Mouse (Mus musculus): ENCODE measurements at regions not wholly inside any gene's neighbourhood (a gene's known extent, or its start where the extent isn't known, plus 50 kb on each side); places are given as distances from the start of the nearest gene placed in this dataset.
"Not testable (repeated sequence)": the region's sequence is repeated elsewhere in the genome, so short reads cannot be mapped to it uniquely, and the experiment has no call there.

GRCm38 (mm10) chr14:52810275-52811127 lies 315.0 kb upstream of the Olfr1507 start:
- in situ Hi-C loops (cut with MboI, MseI), result loop anchor here (25.0 kb wide), 2 partner anchors 102 to 127 kb away; no protein-coding TSS in a partner anchor

GRCm38 (mm10) chr14:52801705-52802104 lies 306.2 kb upstream of the Olfr1507 start:
- in situ Hi-C loops (cut with MboI, MseI), result loop anchor here (25.0 kb wide), 2 partner anchors 111 to 136 kb away; no protein-coding TSS in a partner anchor

- in situ Hi-C loops (cut with MboI, MseI), result loop anchor here in 1 of 2 experiments (5.0 kb wide), 1 partner anchor 310 kb away; no protein-coding TSS in a partner anchor
These were observed 297.1 kb upstream of the Olfr1507 start for GRCm38 (mm10) chr14:52792600-52792999.

GRCm38 (mm10) chr14:52791828-52792227 lies 296.3 kb upstream of the Olfr1507 start:
- in situ Hi-C loops (cut with MboI, MseI), result loop anchor here in 1 of 2 experiments (5.0 kb wide), 1 partner anchor 310 kb away; no protein-coding TSS in a partner anchor

- in situ Hi-C loops (cut with MboI, MseI), result not testable (repeated sequence)
These were observed 287.3 kb upstream of the Olfr1507 start for GRCm38 (mm10) chr14:52782832-52783231.

GRCm38 (mm10) chr14:52775816-52776215 lies 280.3 kb upstream of the Olfr1507 start:
- in situ Hi-C loops (cut with MboI, MseI), result loop anchor here (5.0 kb wide), 1 partner anchor 691 kb away; no protein-coding TSS in a partner anchor

- in situ Hi-C loops (cut with MboI, MseI), result not testable (repeated sequence)
These were observed 273.9 kb upstream of the Olfr1507 start for GRCm38 (mm10) chr14:52769450-52769849.

GRCm38 (mm10) chr14:52752159-52752558 lies 256.6 kb upstream of the Olfr1507 start:
- in situ Hi-C loops (cut with MboI, MseI), result not testable (repeated sequence)

- in situ Hi-C loops (cut with MboI, MseI), result not testable (repeated sequence)
These were observed 231.1 kb upstream of the Olfr1507 start for GRCm38 (mm10) chr14:52726680-52727079.

- in situ Hi-C loops (cut with MboI, MseI), result not testable (repeated sequence)
These were observed 229.4 kb upstream of the Olfr1507 start for GRCm38 (mm10) chr14:52724988-52725387.

GRCm38 (mm10) chr14:52720640-52721039 lies 225.1 kb upstream of the Olfr1507 start:
- in situ Hi-C loops (cut with MboI, MseI), result no loop called here

- in situ Hi-C loops (cut with MboI, MseI), result loop anchor here in 1 of 2 experiments (5.0 kb wide), 1 partner anchor 706 kb away; no protein-coding TSS in a partner anchor
These were observed 205.3 kb upstream of the Olfr1507 start for GRCm38 (mm10) chr14:52700851-52701250.

GRCm38 (mm10) chr14:52683636-52684035 lies 188.1 kb upstream of the Olfr1507 start:
- in situ Hi-C loops (cut with MboI, MseI), result loop anchor here (5.0 kb wide), 1 partner anchor 704 kb away; no protein-coding TSS in a partner anchor

- in situ Hi-C loops (cut with MboI, MseI), result no loop called here
These were observed 158.8 kb upstream of the Olfr1507 start for GRCm38 (mm10) chr14:52654355-52654754.

GRCm38 (mm10) chr14:52638179-52638578 lies 142.6 kb upstream of the Olfr1507 start:
- in situ Hi-C loops (cut with MboI, MseI), result no loop called here

- in situ Hi-C loops (cut with MboI, MseI), result no loop called here
These were observed 126.6 kb upstream of the Olfr1507 start for GRCm38 (mm10) chr14:52622184-52622583.

- in situ Hi-C loops (cut with MboI, MseI), result loop anchor here in 1 of 2 experiments (5.0 kb wide), 1 partner anchor 37 kb away; no protein-coding TSS in a partner anchor
These were observed 84.8 kb upstream of the Olfr1507 start for GRCm38 (mm10) chr14:52580319-52580718.

- in situ Hi-C loops (cut with MboI, MseI), result loop anchor here in 1 of 2 experiments (25.0 kb wide), 1 partner anchor 430 kb away; no protein-coding TSS in a partner anchor
These were observed 71.4 kb upstream of the Olfr1507 start for GRCm38 (mm10) chr14:52566920-52567319.

GRCm38 (mm10) chr14:52565606-52566005 lies 70.1 kb upstream of the Olfr1507 start:
- in situ Hi-C loops (cut with MboI, MseI), result loop anchor here in 1 of 2 experiments (25.0 kb wide), 1 partner anchor 428 kb away; no protein-coding TSS in a partner anchor

- in situ Hi-C loops (cut with MboI, MseI), result loop anchor here in 1 of 2 experiments (25.0 kb wide), 1 partner anchor 419 kb away; no protein-coding TSS in a partner anchor
These were observed 60.8 kb upstream of the Olfr1507 start for GRCm38 (mm10) chr14:52556340-52556739.

- in situ Hi-C loops (cut with MboI, MseI), result loop anchor here in 1 of 2 experiments (25.0 kb wide), 1 partner anchor 416 kb away; no protein-coding TSS in a partner anchor
These were observed 57.9 kb upstream of the Olfr1507 start for GRCm38 (mm10) chr14:52553399-52553798.

GRCm38 (mm10) chr14:52547933-52548332 lies 52.4 kb upstream of the Olfr1507 start:
- in situ Hi-C loops (cut with MboI, MseI), result loop anchor here (10.0 kb wide), 1 partner anchor 1667 kb away; no protein-coding TSS in a partner anchor
